Mouse (Mus musculus) common myeloid progenitor, adult 5-6 weeks (primary cell): ENCODE measurements around the gene Pdk4. TPM values are rescaled to one million over a fixed set of nuclear protein-coding genes. Genes with fewer than 3 reads are reported as not detected.

Experiments used
- ATAC-seq: replicated peaks from 2 replicates; pipeline ENCODE4 v1.8.0; 2016; ENCODE audit warnings: low read depth, mild to moderate bottlenecking, moderate TSS enrichment, inconsistent platforms; ENCODE audit not compliant: poor library complexity, severe bottlenecking
- total RNA-seq: library from RNA; stranded (forward); fragments of 200-1000, 187-1606 nt; gene quantifications from 2 replicates; pipeline ENCODE4 v1.2.3, GENCODE M21; 2017

Pdk4 gene
- total RNA-seq, 1 experiment from 2014 or later = not detected

GRCm38 (mm10) chr6:5447546-5447945, 48.6 kb downstream of the Pdk4 start:
- ATAC-seq = no peak

GRCm38 (mm10) chr6:5447013-5447412, 49.1 kb downstream of the Pdk4 start:
- no peak for ATAC-seq

GRCm38 (mm10) chr6:5444331-5444898, 51.7 kb downstream of the Pdk4 start:
- no peak for ATAC-seq

- no peak; the same call in 1 of the 2 replicates for ATAC-seq
Observed at GRCm38 (mm10) chr6:5443104-5443863, 52.8 kb downstream of the Pdk4 start.

- peak; percentile 91 for ATAC-seq
Observed at GRCm38 (mm10) chr6:5442316-5443085, 53.6 kb downstream of the Pdk4 start.

- ATAC-seq = no peak
Observed at GRCm38 (mm10) chr6:5441221-5441620, 54.9 kb downstream of the Pdk4 start.

GRCm38 (mm10) chr6:5437757-5438156, 58.4 kb downstream of the Pdk4 start:
- peak; percentile 67; the same call in 1 of the 2 replicates for ATAC-seq

GRCm38 (mm10) chr6:5433887-5434286, 62.2 kb downstream of the Pdk4 start:
- ATAC-seq = no peak

Other genes starting within 250 kb of the Pdk4 start
- 10.1 and 19.5 TPM in 2 replicates for gene Pon3, start 240.0 kb downstream of the Pdk4 start, total RNA-seq
- gene Pon2, start 197.9 kb downstream of the Pdk4 start, total RNA-seq = 27.9 and 33.5 TPM in 2 replicates
- gene Asb4, start 112.9 kb downstream of the Pdk4 start, total RNA-seq = not detected in 2 replicates
- not detected in 2 replicates for gene Dync1i1, start 229.3 kb upstream of the Pdk4 start, total RNA-seq